Mouse (Mus musculus) C2C12 (cell line): ENCODE measurements at regions not wholly inside any gene's neighbourhood (a gene's known extent, or its start where the extent isn't known, plus 50 kb on each side); places are given as distances from the start of the nearest gene placed in this dataset.

ENCODE experiments used
- H3K27me3 ChIP-seq: one replicate; pipeline ENCODE4 v1.6.1; 2011; ENCODE audit not compliant: control insufficient read depth, insufficient read depth, insufficient read length
- H3K36me3 ChIP-seq: one replicate; pipeline ENCODE4 v1.6.1; 2011; ENCODE audit not compliant: control insufficient read depth, insufficient read depth
- H3K4me3 ChIP-seq: one replicate; pipeline ENCODE4 v1.5.1; 2011; ENCODE audit warnings: mild to moderate bottlenecking, control low read depth; ENCODE audit not compliant: poor library complexity, insufficient read depth, severe bottlenecking
- H3K79me2 ChIP-seq: one replicate; pipeline ENCODE4 v1.6.1; 2011; ENCODE audit not compliant: control insufficient read depth, insufficient read depth
- H3K79me3 ChIP-seq: one replicate; pipeline ENCODE4 v1.6.1; 2011; ENCODE audit warnings: low read depth, control low read depth
- H3ac ChIP-seq: one replicate; pipeline ENCODE3; 2011; ENCODE audit warnings: low read depth; ENCODE audit not compliant: control insufficient read depth, insufficient read length
- CEBPB ChIP-seq: IDR thresholded peaks from one replicate; pipeline ENCODE4 v1.6.1; 2011; ENCODE audit warnings: low read depth, mild to moderate bottlenecking, control low read depth, moderate library complexity
- CTCF ChIP-seq: IDR thresholded peaks from one replicate; pipeline ENCODE4 v1.5.1; 2011; ENCODE audit not compliant: control insufficient read depth, insufficient read depth, insufficient read length
- FOSL1 ChIP-seq: IDR thresholded peaks from one replicate; pipeline ENCODE4 v1.8.0; 2011; ENCODE audit warnings: mild to moderate bottlenecking, low read length; ENCODE audit not compliant: poor library complexity, insufficient read depth, severe bottlenecking
- MAX ChIP-seq: IDR thresholded peaks from one replicate; pipeline ENCODE4 v1.6.1; 2011; ENCODE audit warnings: mild to moderate bottlenecking, control low read depth
- MYOD1 ChIP-seq: IDR thresholded peaks from one replicate; pipeline ENCODE4 v1.6.1; 2011; ENCODE audit warnings: low read depth; ENCODE audit not compliant: control insufficient read depth, insufficient read length
- MYOG ChIP-seq: IDR thresholded peaks from one replicate; pipeline ENCODE4 v1.6.1; 2011; ENCODE audit not compliant: control insufficient read depth, insufficient read length; ENCODE audit errors: extremely low read depth
- USF1 ChIP-seq: IDR thresholded peaks from one replicate; pipeline ENCODE4 v1.6.1; 2011; ENCODE audit warnings: low read depth, mild to moderate bottlenecking, control low read depth, moderate library complexity

DNA sequence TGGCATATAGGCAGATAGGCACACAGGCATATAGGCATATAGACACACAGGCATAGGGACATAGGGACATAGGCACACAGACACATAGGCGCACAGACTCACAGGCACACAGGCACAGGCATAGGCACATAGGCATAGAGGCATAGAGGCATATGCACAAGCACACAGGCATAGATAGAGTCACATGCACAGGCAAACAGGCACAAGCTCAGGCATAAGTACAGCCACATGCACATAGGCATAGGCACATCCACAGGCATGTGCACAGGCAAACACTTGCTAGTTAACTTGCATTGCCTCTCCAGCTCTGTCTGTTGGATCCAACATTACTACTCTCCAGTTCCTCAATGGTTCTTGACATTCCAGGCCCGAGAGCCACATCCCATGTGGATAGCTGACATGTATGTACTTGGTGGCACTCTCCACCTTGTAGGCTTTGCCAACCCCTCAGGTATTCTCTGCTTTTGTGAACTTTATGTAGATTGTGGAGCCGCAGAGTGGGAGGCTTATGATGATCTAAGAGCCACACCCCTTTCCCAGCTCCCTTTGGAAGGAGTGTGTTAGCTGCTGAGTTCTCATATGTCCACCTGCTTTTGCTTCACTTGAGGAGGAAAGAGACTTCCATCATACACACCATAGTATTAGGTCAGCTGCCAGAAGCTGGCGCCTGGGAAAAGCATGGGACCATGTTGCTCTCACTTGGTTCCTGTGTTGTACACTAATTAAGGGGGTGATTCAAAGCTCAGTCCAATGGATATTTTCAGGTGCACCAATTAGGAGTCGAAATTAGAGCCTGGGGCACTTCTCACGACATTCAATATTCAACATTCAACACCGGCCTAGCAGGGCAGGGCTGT, 192.7 kb upstream of the Hhip start:
- no peaks in the 10 kb centered on the region for H3K79me2 ChIP-seq
- no peak overlapping the region for H3K4me3 ChIP-seq
- no peaks in the 10 kb centered on the region for H3K36me3 ChIP-seq
- H3K79me3 ChIP-seq, result no peaks in the 10 kb centered on the region
- TF ChIP-seq MYOD1 (no peak), USF1 (no peak), FOSL1 (no peak)
- no peaks in the 10 kb centered on the region for H3K27me3 ChIP-seq
- H3ac ChIP-seq, result no peak overlapping the region

DNA sequence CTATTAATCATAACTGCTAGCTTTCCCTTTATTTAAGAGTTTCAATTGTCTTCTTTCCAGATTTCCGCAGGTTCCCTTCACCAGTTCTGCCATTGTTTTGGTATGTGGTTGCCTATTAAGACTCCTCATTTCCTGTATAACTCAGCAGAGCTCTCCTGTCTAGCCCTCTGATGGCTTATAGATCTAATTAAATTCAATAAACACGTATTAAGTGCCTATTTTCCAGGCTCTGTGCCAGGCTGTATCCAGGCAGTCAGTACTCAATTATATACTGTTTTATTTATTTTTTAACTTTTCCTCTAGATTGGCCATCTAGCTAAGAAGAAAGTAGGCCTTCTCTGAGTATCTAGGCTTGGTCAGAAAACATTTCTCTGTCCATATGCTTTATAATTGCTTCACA, 192.0 kb upstream of the Hhip start:
- Histone ChIP-seq H3K4me3 (no peak overlapping the region), H3K79me3 (no peaks in the 10 kb centered on the region), H3K36me3 (no peaks in the 10 kb centered on the region), H3ac (no peak overlapping the region), H3K27me3 (no peaks in the 10 kb centered on the region), H3K79me2 (no peaks in the 10 kb centered on the region)
- TF ChIP-seq MYOG (no peak), MAX (no peak), USF1 (no peak), MYOD1 (no peak), CEBPB (no peak), CTCF (no peak), FOSL1 (no peak)

GRCm38 (mm10) chr8:80239879-80240278, 182.1 kb upstream of the Hhip start:
- TF ChIP-seq MYOD1 (no peak), FOSL1 (no peak), MAX (no peak), MYOG (no peak), USF1 (no peak), CEBPB (no peak), CTCF (no peak)
- no peaks in the 10 kb centered on the region for H3K36me3 ChIP-seq
- H3K79me2 ChIP-seq, result no peaks in the 10 kb centered on the region
- H3K27me3 ChIP-seq, result no peaks in the 10 kb centered on the region
- no peaks in the 10 kb centered on the region for H3K79me3 ChIP-seq
- H3ac ChIP-seq, result no peak overlapping the region
- no peak overlapping the region for H3K4me3 ChIP-seq

DNA sequence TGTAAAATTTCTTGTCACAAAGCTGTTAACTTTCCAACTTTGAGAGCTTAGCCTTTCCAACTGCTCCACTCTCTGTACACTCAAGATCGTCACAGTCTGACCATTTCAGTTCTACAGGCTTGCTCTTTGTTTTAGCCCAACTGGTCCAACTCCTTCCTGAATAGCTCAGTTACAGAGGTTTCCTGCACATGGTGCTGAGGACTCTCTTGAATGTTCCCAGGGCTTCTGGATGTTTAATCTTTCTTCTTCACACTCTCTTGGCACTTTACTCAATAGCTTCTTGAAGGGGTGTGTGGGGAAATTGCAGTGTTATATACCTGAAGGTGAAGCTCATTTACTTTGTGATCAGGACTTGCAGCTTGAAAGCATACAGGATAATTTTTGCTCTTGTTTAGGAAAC, 152.6 kb upstream of the Hhip start:
- Histone ChIP-seq H3K79me3 (no peaks in the 10 kb centered on the region), H3K36me3 (no peaks in the 10 kb centered on the region), H3ac (no peak overlapping the region), H3K4me3 (no peak overlapping the region), H3K79me2 (no peaks in the 10 kb centered on the region), H3K27me3 (no peaks in the 10 kb centered on the region)
- TF ChIP-seq MYOG (no peak), USF1 (no peak), CEBPB (no peak), MYOD1 (no peak), CTCF (no peak), MAX (no peak), FOSL1 (no peak)

DNA sequence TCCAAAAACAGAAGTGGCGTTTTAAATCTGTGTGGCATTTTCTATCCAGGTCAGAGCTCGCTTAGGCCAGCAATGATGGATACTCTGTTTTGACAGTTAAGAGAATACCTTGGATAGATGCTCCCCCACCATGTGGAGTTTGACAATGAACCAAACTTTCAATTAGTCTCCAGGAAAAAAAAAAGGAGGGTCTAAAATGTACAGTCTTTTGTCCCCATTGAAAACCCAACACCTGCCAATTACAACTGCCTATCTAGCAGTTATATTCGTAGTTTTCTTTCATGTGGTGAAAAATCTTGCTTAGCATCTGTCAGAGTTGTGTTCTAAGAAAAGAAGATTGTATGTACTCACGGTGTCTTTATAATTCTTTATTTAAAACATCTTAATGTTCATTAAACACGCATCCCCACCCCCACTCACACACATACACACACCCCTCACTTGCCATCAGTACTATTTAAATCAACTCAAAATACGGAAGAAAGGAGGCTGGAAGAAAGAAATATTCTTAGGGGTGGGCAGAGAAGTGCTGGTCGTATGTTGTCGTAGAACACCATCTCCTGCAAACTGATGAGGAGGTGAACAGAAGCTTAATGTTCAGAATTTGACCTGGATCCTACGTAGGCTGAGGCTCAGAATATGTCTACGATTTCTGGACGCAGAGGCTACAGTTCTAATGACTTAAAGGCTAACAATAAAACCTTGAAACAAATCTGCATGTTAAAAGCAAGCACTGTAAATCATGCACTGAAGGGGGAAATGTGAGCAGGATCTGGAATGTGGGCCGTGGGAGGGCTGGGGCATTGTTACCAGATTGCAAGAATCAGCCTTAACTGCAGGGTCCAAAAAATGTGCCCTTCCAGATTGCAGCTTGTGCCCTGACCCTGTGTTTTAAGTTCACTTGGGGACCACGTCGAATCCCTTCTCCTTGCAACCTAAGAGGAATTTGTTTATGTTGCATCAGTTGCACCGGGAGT, 147.2 kb upstream of the Hhip start:
- no peak overlapping the region for H3ac ChIP-seq
- H3K36me3 ChIP-seq, result no peaks in the 10 kb centered on the region
- H3K27me3 ChIP-seq, result no peaks in the 10 kb centered on the region
- TF ChIP-seq MYOG, result no peak
- no peak overlapping the region for H3K4me3 ChIP-seq
- H3K79me2 ChIP-seq, result no peaks in the 10 kb centered on the region
- no peaks in the 10 kb centered on the region for H3K79me3 ChIP-seq
